Mouse (Mus musculus): ENCODE measurements at regions not wholly inside any gene's neighbourhood (a gene's known extent, or its start where the extent isn't known, plus 50 kb on each side); places are given as distances from the start of the nearest gene placed in this dataset.

DNA sequence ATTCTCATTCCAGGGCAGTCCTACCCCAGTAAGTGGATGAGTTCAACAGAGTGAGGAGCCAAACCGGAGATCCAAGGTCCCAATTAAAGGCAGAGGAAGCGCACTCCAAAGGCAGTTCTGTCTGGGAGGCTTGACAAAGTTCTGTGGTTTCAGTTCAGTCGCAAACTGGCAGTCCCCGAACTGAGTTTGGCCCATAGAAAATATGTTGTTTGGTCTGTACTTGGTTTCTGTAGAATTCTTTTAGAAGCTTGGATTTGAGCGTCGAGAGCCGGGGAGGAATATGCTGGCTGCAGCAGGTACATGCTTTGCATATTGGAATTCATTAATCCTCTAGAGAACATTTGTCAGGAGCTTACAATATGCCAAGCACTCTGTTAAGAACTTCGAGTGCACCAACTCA lies 216.9 kb upstream of the Jmjd1c start:
- no peak for DNase-seq (ENCODE audit: low spot score)
- no peak overlapping the region for H3K27ac ChIP-seq
- no peaks in the 10 kb centered on the region for H3K27me3 ChIP-seq (ENCODE audit: insufficient read depth, low read length)
- no peak overlapping the region for H3K4me3 ChIP-seq (ENCODE audit: low read length)
- ATAC-seq: no peak
- no peaks in the 10 kb centered on the region for H3K9me3 ChIP-seq (ENCODE audit: low read length)
- no peaks in the 10 kb centered on the region for H3K4me1 ChIP-seq (ENCODE audit: insufficient read depth, low read length)
- 66% methylated on average over 8 of the region's 8 CpGs for WGBS
- H3K4me2 ChIP-seq (ENCODE audit: low read depth, low read length): no peak overlapping the region
- TF ChIP-seq CTCF (IDR thresholded peaks at IDR 0.05; ENCODE audit: low read depth): no peak
- no peaks in the 10 kb centered on the region for H3K36me3 ChIP-seq (ENCODE audit: insufficient read depth, low read length)
- H3K9ac ChIP-seq (replicated peaks; ENCODE audit: low read length): no peak overlapping the region

GRCm38 (mm10) chr10:66882825-66883224 lies 213.1 kb upstream of the Jmjd1c start:
- Histone ChIP-seq H3K9me3 (ENCODE audit: low read length) (no peaks in the 10 kb centered on the region), H3K4me1 (ENCODE audit: insufficient read depth, low read length) (no peaks in the 10 kb centered on the region), H3K9ac (replicated peaks; ENCODE audit: low read length) (no peak overlapping the region), H3K4me2 (ENCODE audit: low read depth, low read length) (no peak overlapping the region), H3K27me3 (ENCODE audit: insufficient read depth, low read length) (no peaks in the 10 kb centered on the region), H3K4me3 (ENCODE audit: low read length) (no peak overlapping the region), H3K36me3 (ENCODE audit: insufficient read depth, low read length) (no peaks in the 10 kb centered on the region), H3K27ac (no peak overlapping the region)
- 81% methylated on average over 5 of the region's 5 CpGs for WGBS
- DNase-seq (ENCODE audit: low spot score): no peak
- no peak for TF ChIP-seq CTCF (IDR thresholded peaks at IDR 0.05; ENCODE audit: low read depth)
- no peak for ATAC-seq

DNA sequence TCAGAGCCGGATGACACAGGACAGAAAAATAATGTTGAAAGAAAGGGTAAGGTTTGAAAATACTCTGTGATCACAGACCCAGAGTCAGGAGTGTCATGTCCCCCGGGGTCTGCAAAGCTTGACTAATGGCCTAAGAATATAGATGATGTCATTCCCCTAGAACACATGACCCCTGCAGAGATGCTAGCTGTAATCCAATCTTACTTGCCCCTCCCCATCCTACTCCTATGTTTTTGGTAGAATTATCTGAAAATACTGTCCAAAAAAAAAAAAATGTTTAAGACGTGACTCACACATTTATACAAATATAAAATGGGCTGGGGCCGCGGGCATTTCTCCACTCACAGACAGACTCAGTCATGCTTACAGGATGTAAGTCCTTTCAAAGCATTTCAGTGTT lies 210.3 kb upstream of the Jmjd1c start:
- Histone ChIP-seq H3K4me1 (ENCODE audit: insufficient read depth, low read length) (no peaks in the 10 kb centered on the region), H3K4me2 (ENCODE audit: low read depth, low read length) (no peak overlapping the region), H3K27me3 (ENCODE audit: insufficient read depth, low read length) (no peaks in the 10 kb centered on the region), H3K9ac (replicated peaks; ENCODE audit: low read length) (no peak overlapping the region), H3K27ac (no peak overlapping the region), H3K36me3 (ENCODE audit: insufficient read depth, low read length) (no peaks in the 10 kb centered on the region), H3K4me3 (ENCODE audit: low read length) (no peak overlapping the region), H3K9me3 (ENCODE audit: low read length) (no peaks in the 10 kb centered on the region)
- DNase-seq (ENCODE audit: low spot score) (no peak), ATAC-seq (no peak)
- TF ChIP-seq CTCF (IDR thresholded peaks at IDR 0.05; ENCODE audit: low read depth): no peak
- 77% methylated on average over 5 of the region's 5 CpGs for WGBS

DNA sequence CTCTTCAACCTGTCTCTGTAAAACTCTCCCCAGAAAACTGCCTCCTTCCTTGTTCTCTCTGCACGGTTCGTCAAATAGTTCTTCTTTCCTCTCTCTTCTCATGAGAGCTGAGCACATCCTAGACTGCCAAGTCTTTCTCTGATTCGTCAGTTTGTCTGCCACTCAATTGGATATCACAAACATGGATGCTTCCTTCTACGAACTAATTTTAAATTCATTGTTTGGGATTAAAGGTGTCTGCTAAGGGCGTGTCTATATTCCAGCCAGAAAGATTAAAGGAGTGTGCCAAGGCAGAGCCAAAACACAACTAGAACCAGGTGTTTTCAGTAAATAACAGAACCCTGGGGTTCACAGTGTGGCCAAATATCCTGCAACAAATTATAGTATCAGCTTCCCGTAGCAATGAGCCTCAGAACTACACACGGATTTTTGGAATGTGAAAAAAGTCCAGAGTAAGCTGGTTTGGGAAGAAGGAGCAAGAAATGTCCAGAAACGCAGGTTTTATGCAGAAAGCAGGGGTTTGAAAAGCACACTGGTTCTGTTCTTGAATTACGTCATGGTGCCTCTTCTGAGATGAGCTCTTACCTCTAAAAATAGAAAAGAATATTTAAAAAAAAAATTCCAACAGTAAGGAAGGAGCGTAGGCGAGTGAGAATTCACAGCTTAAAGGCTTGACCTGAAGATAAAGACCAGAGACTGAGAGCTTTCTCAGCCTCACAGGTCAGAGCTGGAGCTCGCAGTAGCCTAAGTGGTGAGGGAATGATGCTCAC lies 206.0 kb upstream of the Jmjd1c start:
- DNase-seq (ENCODE audit: low spot score): no peak
- Histone ChIP-seq H3K4me2 (ENCODE audit: low read depth, low read length) (no peak overlapping the region), H3K9me3 (ENCODE audit: low read length) (no peaks in the 10 kb centered on the region), H3K4me1 (ENCODE audit: insufficient read depth, low read length) (no peaks in the 10 kb centered on the region), H3K27ac (no peak overlapping the region), H3K36me3 (ENCODE audit: insufficient read depth, low read length) (no peaks in the 10 kb centered on the region), H3K4me3 (ENCODE audit: low read length) (no peak overlapping the region), H3K9ac (replicated peaks; ENCODE audit: low read length) (no peak overlapping the region), H3K27me3 (ENCODE audit: insufficient read depth, low read length) (no peaks in the 10 kb centered on the region)
- ATAC-seq: no peak
- 85% methylated on average over 12 of the region's 12 CpGs for WGBS
- TF ChIP-seq CTCF (IDR thresholded peaks at IDR 0.05; ENCODE audit: low read depth): no peak

GRCm38 (mm10) chr10:66891811-66892210 lies 204.1 kb upstream of the Jmjd1c start:
- no peak overlapping the region for H3K9ac ChIP-seq (replicated peaks; ENCODE audit: low read length)
- DNase-seq (ENCODE audit: low spot score) (no peak), ATAC-seq (no peak)
- no peak overlapping the region for H3K4me2 ChIP-seq (ENCODE audit: low read depth, low read length)
- no peaks in the 10 kb centered on the region for H3K27me3 ChIP-seq (ENCODE audit: insufficient read depth, low read length)
- H3K36me3 ChIP-seq (ENCODE audit: insufficient read depth, low read length): no peaks in the 10 kb centered on the region
- H3K27ac ChIP-seq: no peak overlapping the region
- TF ChIP-seq CTCF (IDR thresholded peaks at IDR 0.05; ENCODE audit: low read depth): no peak
- H3K4me1 ChIP-seq (ENCODE audit: insufficient read depth, low read length): 0 out of 2 replicates have a peak, but pooled peaks cover under 1% of the 10 kb centered on the region
- WGBS: 100% methylated on average over 1 of the region's 1 CpGs
- no peak overlapping the region for H3K4me3 ChIP-seq (ENCODE audit: low read length)
- H3K9me3 ChIP-seq (ENCODE audit: low read length): no peaks in the 10 kb centered on the region

GRCm38 (mm10) chr10:66893836-66894235 lies 202.1 kb upstream of the Jmjd1c start:
- Histone ChIP-seq H3K4me3 (ENCODE audit: low read length) (no peak overlapping the region), H3K4me2 (ENCODE audit: low read depth, low read length) (no peak overlapping the region), H3K27ac (no peak overlapping the region), H3K4me1 (ENCODE audit: insufficient read depth, low read length) (peaks cover 8% of the 10 kb centered on the region; the same call in 1 of the 2 replicates), H3K36me3 (ENCODE audit: insufficient read depth, low read length) (no peaks in the 10 kb centered on the region), H3K27me3 (ENCODE audit: insufficient read depth, low read length) (no peaks in the 10 kb centered on the region), H3K9me3 (ENCODE audit: low read length) (no peaks in the 10 kb centered on the region), H3K9ac (replicated peaks; ENCODE audit: low read length) (no peak overlapping the region)
- no peak for TF ChIP-seq CTCF (IDR thresholded peaks at IDR 0.05; ENCODE audit: low read depth)
- WGBS: 64% methylated on average over 14 of the region's 14 CpGs
- DNase-seq (ENCODE audit: low spot score): peak; percentile 60
- ATAC-seq: no peak
